Mouse (Mus musculus) forebrain, embryonic 14.5 days (tissue): ENCODE data around the gene Plce1. TPM values are rescaled to one million over a fixed set of nuclear protein-coding genes. Genes with fewer than 3 reads are reported as not detected.

Experiments used
- ATAC-seq: fragments of 200-750 bp; cut with Nextera tagmentation; 2 replicates; pipeline ENCODE4 v1.8.0; 2017; ENCODE audit warnings: mild to moderate bottlenecking, moderate library complexity
- DNase-seq: peaks from one replicate; pipeline ENCODE4 v3.0.0-alpha.2; 2015; ENCODE audit warnings: low spot score
- H3K27ac ChIP-seq: fragments of 300-500 bp; sonication (generic); 2 replicates; pipeline ENCODE4 v1.5.1; 2014; ENCODE audit warnings: low read depth, mild to moderate bottlenecking, control low read depth, low read length, moderate library complexity
- H3K27me3 ChIP-seq: fragments of 300-500 bp; sonication (generic); replicated peaks from 2 replicates; pipeline ENCODE4 v1.6.1; 2014; ENCODE audit warnings: low read length, control low read depth, mixed read lengths; ENCODE audit not compliant: control insufficient read depth, insufficient read depth
- H3K36me3 ChIP-seq: fragments of 300-500 bp; sonication (generic); 2 replicates; pipeline ENCODE4 v1.6.1; 2014; ENCODE audit warnings: low read length, control low read depth; ENCODE audit not compliant: control insufficient read depth, insufficient read depth
- H3K4me1 ChIP-seq: fragments of 300-500 bp; sonication (generic); 2 replicates; pipeline ENCODE4 v1.6.1; 2014; ENCODE audit warnings: antibody characterized with exemption, low read length, control low read depth; ENCODE audit not compliant: control insufficient read depth, insufficient read depth
- H3K4me2 ChIP-seq: fragments of 300-500 bp; sonication (generic); 2 replicates; pipeline ENCODE4 v1.6.1; 2014; ENCODE audit warnings: mild to moderate bottlenecking, control low read depth, low read length
- H3K4me3 ChIP-seq: fragments of 300-500 bp; sonication (generic); 2 replicates; pipeline ENCODE4 v1.5.1; 2014; ENCODE audit warnings: low read depth, low read length, control low read depth
- H3K9ac ChIP-seq: fragments of 300-500 bp; sonication (generic); 2 replicates; pipeline ENCODE4 v1.6.1; 2014; ENCODE audit warnings: mild to moderate bottlenecking, low read length, control low read depth, moderate library complexity
- H3K9me3 ChIP-seq: fragments of 300-500 bp; sonication (generic); replicated peaks from 2 replicates; pipeline ENCODE4 v1.6.1; 2016; ENCODE audit warnings: low read length, control low read depth, mixed read lengths; ENCODE audit not compliant: control insufficient read depth
- WGBS: fragments of 180-500 bp; shearing (Covaris S2); extraction: QIAGEN DNeasy Blood & Tissue Kit; methylation state at CpG from one replicate; pipeline ENCODE4 v1.1.7; 2014; 5-methylcytosine and 5-hydroxymethylcytosine counted together
- polyA plus RNA-seq: library from polyadenylated mRNA; unstranded; fragments of >200 nt; fragmentation: Nextera tagmentation; extraction: Ambion mirVana; gene quantifications from 2 replicates; pipeline ENCODE4 v1.2.1, GENCODE M21; 2014

The Plce1 gene
- polyA plus RNA-seq, 1 experiment from 2014 or later, result 3.4 TPM

GRCm38 (mm10) chr19:38507966-38508625 is 27.2 kb downstream of the Plce1 start:
- Histone ChIP-seq H3K4me1 (no peaks in the 10 kb centered on the region), H3K4me2 (no peak overlapping the region), H3K27me3 (no peaks in the 10 kb centered on the region), H3K9me3 (no peaks in the 10 kb centered on the region), H3K27ac (no peak overlapping the region), H3K36me3 (no peaks in the 10 kb centered on the region), H3K4me3 (no peak overlapping the region), H3K9ac (no peak overlapping the region)
- ATAC-seq (0 out of 2 replicates have a peak, but pooled peaks have one; percentile 10), DNase-seq (no peak)
- WGBS, result 75% methylated on average over 9 of the region's 9 CpGs

GRCm38 (mm10) chr19:38514417-38515184 is 33.7 kb downstream of the Plce1 start:
- DNase-seq (no peak), ATAC-seq (no peak)
- Histone ChIP-seq H3K4me2 (no peak overlapping the region), H3K27me3 (no peaks in the 10 kb centered on the region), H3K4me3 (no peak overlapping the region), H3K36me3 (no peaks in the 10 kb centered on the region), H3K9ac (no peak overlapping the region), H3K4me1 (0 out of 2 replicates have a peak, but pooled peaks cover 2% of the 10 kb centered on the region), H3K9me3 (no peaks in the 10 kb centered on the region), H3K27ac (no peak overlapping the region)
- WGBS, result 59% methylated on average over 4 of the region's 5 CpGs

- Histone ChIP-seq H3K4me3 (no peak overlapping the region), H3K36me3 (peaks cover 3% of the 10 kb centered on the region; the same call in 1 of the 2 replicates), H3K27me3 (no peaks in the 10 kb centered on the region), H3K4me2 (no peak overlapping the region), H3K4me1 (no peaks in the 10 kb centered on the region), H3K9ac (no peak overlapping the region), H3K9me3 (0 out of 2 replicates have a peak, but pooled peaks cover 5% of the 10 kb centered on the region), H3K27ac (no peak overlapping the region)
- DNase-seq (no peak), ATAC-seq (no peak)
- WGBS, result 31% methylated on average over 3 of the region's 3 CpGs
These were observed 45.9 kb downstream of the Plce1 start for GRCm38 (mm10) chr19:38526855-38527254.

- H3K4me2 ChIP-seq, result no peak overlapping the region
- no peaks in the 10 kb centered on the region for H3K27me3 ChIP-seq
- H3K4me3 ChIP-seq, result no peak overlapping the region
- H3K36me3 ChIP-seq, result peaks cover 3% of the 10 kb centered on the region; the same call in 1 of the 2 replicates
- no peak for DNase-seq
- no peaks in the 10 kb centered on the region for H3K4me1 ChIP-seq
- no peak overlapping the region for H3K27ac ChIP-seq
- 49% methylated on average over 3 of the region's 3 CpGs for WGBS
- ATAC-seq, result no peak
- H3K9me3 ChIP-seq, result 0 out of 2 replicates have a peak, but pooled peaks cover 5% of the 10 kb centered on the region
- no peak overlapping the region for H3K9ac ChIP-seq
These were observed 46.6 kb downstream of the Plce1 start for GRCm38 (mm10) chr19:38527475-38527874.

- H3K27me3 ChIP-seq, result no peaks in the 10 kb centered on the region
- H3K4me3 ChIP-seq, result no peak overlapping the region
- H3K9me3 ChIP-seq, result no peaks in the 10 kb centered on the region
- 89% methylated on average over 5 of the region's 5 CpGs for WGBS
- no peak overlapping the region for H3K9ac ChIP-seq
- DNase-seq, result no peak
- no peaks in the 10 kb centered on the region for H3K36me3 ChIP-seq
- ATAC-seq, result no peak
- H3K27ac ChIP-seq, result no peak overlapping the region
- H3K4me2 ChIP-seq, result no peak overlapping the region
- H3K4me1 ChIP-seq, result 0 out of 2 replicates have a peak, but pooled peaks cover 3% of the 10 kb centered on the region
These were observed 52.3 kb downstream of the Plce1 start for GRCm38 (mm10) chr19:38533230-38533629.

GRCm38 (mm10) chr19:38539338-38539737 is 58.4 kb downstream of the Plce1 start:
- no peaks in the 10 kb centered on the region for H3K36me3 ChIP-seq
- 0 out of 2 replicates have a peak, but pooled peaks cover 3% of the 10 kb centered on the region for H3K4me1 ChIP-seq
- no peak overlapping the region for H3K4me3 ChIP-seq
- no peak overlapping the region for H3K9ac ChIP-seq
- H3K27ac ChIP-seq, result no peak overlapping the region
- H3K4me2 ChIP-seq, result no peak overlapping the region
- no peaks in the 10 kb centered on the region for H3K27me3 ChIP-seq
- no peak for ATAC-seq
- DNase-seq, result no peak
- no peaks in the 10 kb centered on the region for H3K9me3 ChIP-seq
- 57% methylated on average over 3 of the region's 3 CpGs for WGBS

GRCm38 (mm10) chr19:38540549-38540948 is 59.6 kb downstream of the Plce1 start:
- no peak for ATAC-seq
- WGBS, result 84% methylated on average over 3 of the region's 3 CpGs
- no peak overlapping the region for H3K27ac ChIP-seq

GRCm38 (mm10) chr19:38549487-38550058 is 68.7 kb downstream of the Plce1 start:
- 91% methylated on average over 8 of the region's 8 CpGs for WGBS

More at GRCm38 (mm10) chr19:38540549-38540948, 59.6 kb downstream of the Plce1 start:
- Histone ChIP-seq H3K36me3 (no peaks in the 10 kb centered on the region), H3K27me3 (no peaks in the 10 kb centered on the region), H3K9me3 (no peaks in the 10 kb centered on the region), H3K4me2 (no peak overlapping the region), H3K4me3 (no peak overlapping the region), H3K4me1 (no peaks in the 10 kb centered on the region), H3K9ac (no peak overlapping the region)
- DNase-seq, result no peak

More at GRCm38 (mm10) chr19:38549487-38550058, 68.7 kb downstream of the Plce1 start:
- no peak overlapping the region for H3K9ac ChIP-seq
- no peak overlapping the region for H3K4me3 ChIP-seq
- DNase-seq, result no peak
- no peaks in the 10 kb centered on the region for H3K9me3 ChIP-seq
- H3K4me1 ChIP-seq, result no peaks in the 10 kb centered on the region
- H3K4me2 ChIP-seq, result no peak overlapping the region
- ATAC-seq, result no peak
- H3K36me3 ChIP-seq, result no peaks in the 10 kb centered on the region
- H3K27me3 ChIP-seq, result no peaks in the 10 kb centered on the region
- no peak overlapping the region for H3K27ac ChIP-seq
